Mouse (Mus musculus) spleen, adult 18-20 months (tissue): ENCODE results near the gene Rpl22.

Experiments used
- DNase-seq, 2 experiments: peaks; one replicate each; pipeline ENCODE4 v3.0.0; 2022; ENCODE audit warnings: mixed read lengths in 2 of 2

Rpl22 gene

GRCm38 (mm10) chr4:152296874-152297861, 28.4 kb upstream of the Rpl22 start, which contains the start of gene Icmt:
TSS of gene Icmt (plus strand) at chr4:152297227.
- DNase-seq: peak; percentile 99 to 100

GRCm38 (mm10) chr4:152298836-152299235, 26.7 kb upstream of the Rpl22 start:
- DNase-seq: no peak

- DNase-seq: no peak
These were observed 25.2 kb upstream of the Rpl22 start for GRCm38 (mm10) chr4:152300375-152300774.

GRCm38 (mm10) chr4:152302012-152302411, 23.5 kb upstream of the Rpl22 start:
- no peak for DNase-seq

- no peak for DNase-seq
These were observed 22.4 kb upstream of the Rpl22 start for GRCm38 (mm10) chr4:152303172-152303571.

- DNase-seq: no peak
These were observed 20.9 kb upstream of the Rpl22 start for GRCm38 (mm10) chr4:152304685-152305084.

GRCm38 (mm10) chr4:152305991-152306390, 19.6 kb upstream of the Rpl22 start:
- no peak for DNase-seq

GRCm38 (mm10) chr4:152307542-152307941, 18.0 kb upstream of the Rpl22 start:
- no peak for DNase-seq

- no peak for DNase-seq
These were observed 13.4 kb upstream of the Rpl22 start for GRCm38 (mm10) chr4:152312186-152312585.

GRCm38 (mm10) chr4:152313211-152313632, 12.3 kb upstream of the Rpl22 start:
- DNase-seq: no peak

GRCm38 (mm10) chr4:152313934-152314333, 11.6 kb upstream of the Rpl22 start:
- no peak for DNase-seq

GRCm38 (mm10) chr4:152315498-152316213, 9.9 kb upstream of the Rpl22 start:
- DNase-seq: no peak

- DNase-seq: no peak
These were observed 7.9 kb upstream of the Rpl22 start for GRCm38 (mm10) chr4:152317631-152318033.

- DNase-seq: peak; percentile 32 to 69
These were observed 6.9 kb upstream of the Rpl22 start, which contains the start of gene Rnf207 for GRCm38 (mm10) chr4:152318517-152319234. TSS of gene Rnf207 (minus strand) at chr4:152318993.

- DNase-seq: no peak
These were observed 4.1 kb upstream of the Rpl22 start for GRCm38 (mm10) chr4:152321464-152321863.

GRCm38 (mm10) chr4:152324641-152325562, 640 bp upstream of the Rpl22 start:
- DNase-seq: no peak

- no peak for DNase-seq
These were observed 1.0 kb downstream of the Rpl22 start for GRCm38 (mm10) chr4:152326543-152326942.

GRCm38 (mm10) chr4:152328691-152329090, 3.1 kb downstream of the Rpl22 start:
- peak in 1 of 2 experiments; percentile 51 for DNase-seq

- peak; percentile 34 to 59 for DNase-seq
These were observed 7.4 kb downstream of the Rpl22 start for GRCm38 (mm10) chr4:152332952-152333351.

GRCm38 (mm10) chr4:152333587-152333986, 8.0 kb downstream of the Rpl22 start:
- no peak for DNase-seq

- DNase-seq: no peak
These were observed 12.2 kb downstream of the Rpl22 start for GRCm38 (mm10) chr4:152337772-152338171.
